Mouse (Mus musculus) layer of hippocampus, adult 6 months (tissue): ENCODE data around the gene Vmn1r127. TPM values are rescaled to one million over a fixed set of nuclear protein-coding genes. Genes with fewer than 3 reads are reported as not detected.

Experiments used
- long read RNA-seq, 2 experiments: library from polyadenylated mRNA; unstranded; transcript quantifications; one replicate each; pipeline ENCODE4 v2.0.0; 2019 to 2020
- polyA plus RNA-seq: library from polyadenylated mRNA; unstranded; fragments of <200 nt; fragmentation: Nextera tagmentation; gene quantifications from 2 replicates; pipeline ENCODE4 v1.2.3, GENCODE M21; 2021

Vmn1r127 gene
- polyA plus RNA-seq: not detected in 2 replicates
- long read RNA-seq, experiment 1: 0 reads
- long read RNA-seq, experiment 2: 0 reads

DNA sequence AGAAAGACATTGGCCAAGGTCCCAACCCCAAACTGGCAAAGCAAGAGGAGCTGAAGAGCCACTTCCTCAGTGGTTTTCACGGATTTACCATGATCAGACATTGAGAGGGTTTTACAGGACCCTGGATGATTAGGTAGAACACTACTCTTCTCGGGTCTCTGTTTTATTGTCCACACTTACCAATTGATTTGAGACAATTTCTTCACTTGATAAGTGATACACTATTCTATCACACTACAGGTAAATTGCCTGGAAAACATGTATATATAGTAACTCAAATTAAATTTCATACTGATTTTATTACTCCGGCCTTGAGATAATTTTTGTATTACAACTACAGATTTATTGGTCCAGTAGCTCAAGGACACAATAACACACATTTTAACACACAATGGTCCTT lies at the start of gene Vmn1r127:
Vmn1r127 (minus strand) TSS at position 101 of the 400 bp plus-strand sequence.

DNA sequence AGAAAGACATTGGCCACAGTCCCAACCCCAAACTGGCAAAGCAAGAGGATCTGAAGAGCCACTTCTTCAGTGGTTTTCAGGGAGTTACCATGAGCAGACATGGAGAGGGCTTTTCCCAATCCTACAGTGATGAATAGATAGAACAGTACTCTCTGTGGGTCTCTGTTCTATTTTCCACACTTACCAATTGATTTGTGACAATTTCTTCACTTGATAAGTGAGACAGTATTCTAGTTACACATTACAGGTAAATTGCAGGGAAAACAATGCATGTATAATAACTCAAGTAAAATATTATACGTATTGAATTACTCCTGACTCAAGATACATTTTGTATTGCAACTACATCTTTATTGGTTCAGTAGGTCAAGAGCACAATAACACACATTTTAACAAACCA lies 41.5 kb upstream of the Vmn1r127 start, which contains the start of gene Vmn1r129:
Vmn1r129 (minus strand) TSS at position 101 of the 400 bp plus-strand sequence.

DNA sequence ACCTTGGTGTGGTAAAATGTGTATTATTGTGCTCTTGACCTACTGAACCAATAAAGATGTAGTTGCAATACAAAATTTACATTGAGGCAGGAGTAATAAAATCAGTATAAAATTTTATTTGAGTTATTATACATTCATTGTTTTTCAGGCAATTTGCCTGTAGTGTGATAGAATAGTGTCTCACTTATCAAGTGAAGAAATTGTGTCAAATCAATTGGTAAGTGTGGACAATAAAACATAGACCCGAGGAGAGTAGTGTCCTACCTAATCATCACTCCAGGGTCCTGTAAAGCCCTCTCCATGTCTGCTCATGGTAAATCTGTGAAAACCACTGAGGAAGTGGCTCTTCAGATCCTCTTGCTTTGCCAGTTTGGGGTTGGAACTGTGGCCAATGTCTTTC lies 29.4 kb upstream of the Vmn1r127 start, which contains the start of gene Vmn1r128:
Vmn1r128 (plus strand) TSS at position 301 of the 400 bp plus-strand sequence.

GRCm38 (mm10) chr7:21301367-21301766 lies 18.3 kb downstream of the Vmn1r127 start, which contains the start of gene Vmn1r126:
Gene Vmn1r126 (minus strand): TSS chr7:21301467.

DNA sequence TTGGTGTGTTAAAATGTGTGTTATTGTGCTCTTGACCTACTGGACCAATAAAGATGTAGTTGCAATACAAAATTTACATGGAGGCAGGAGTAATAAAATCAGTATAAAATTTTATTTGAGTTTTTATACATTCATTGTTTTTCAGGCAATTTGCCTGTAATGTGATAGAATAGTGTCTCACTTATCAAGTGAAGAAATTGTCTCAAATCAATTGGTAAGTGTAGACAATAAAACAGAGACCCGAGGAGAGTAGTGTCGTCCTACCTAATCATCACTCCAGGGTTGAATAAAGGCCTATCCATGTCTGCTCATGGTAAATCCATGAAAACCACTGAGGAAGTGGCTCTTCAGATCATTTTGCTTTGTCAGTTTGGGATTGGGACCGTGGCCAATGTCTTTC lies 47.8 kb downstream of the Vmn1r127 start, which contains the start of gene Vmn1r125:
Vmn1r125 (plus strand) TSS at position 301 of the 400 bp plus-strand sequence.

Other genes with a start within 250 kb of the Vmn1r127 start
- not detected in 2 replicates for gene Vmn1r121, start 221.3 kb downstream of the Vmn1r127 start, polyA plus RNA-seq
- gene Vmn1r122, start 185.7 kb downstream of the Vmn1r127 start, polyA plus RNA-seq: not detected in 2 replicates
- not detected in 2 replicates for gene Vmn1r123, start 157.7 kb downstream of the Vmn1r127 start, polyA plus RNA-seq
- gene Gm5157, start 129.4 kb downstream of the Vmn1r127 start, polyA plus RNA-seq: not detected in 2 replicates
- gene Vmn1r124, start 59.2 kb downstream of the Vmn1r127 start, polyA plus RNA-seq: not detected in 2 replicates
- gene Vmn1r125, start 47.7 kb downstream of the Vmn1r127 start, polyA plus RNA-seq: not detected in 2 replicates
- not detected in 2 replicates for gene Vmn1r126, start 18.4 kb downstream of the Vmn1r127 start, polyA plus RNA-seq
- not detected in 2 replicates for gene Vmn1r128, start 29.5 kb upstream of the Vmn1r127 start, polyA plus RNA-seq
- gene Vmn1r129, start 41.4 kb upstream of the Vmn1r127 start, polyA plus RNA-seq: not detected in 2 replicates
- gene Gm6882, start 112.9 kb upstream of the Vmn1r127 start, polyA plus RNA-seq: not detected in 2 replicates
- gene Vmn1r130, start 191.9 kb upstream of the Vmn1r127 start, polyA plus RNA-seq: not detected in 2 replicates
- gene Vmn1r131, start 226.2 kb upstream of the Vmn1r127 start, polyA plus RNA-seq: not detected in 2 replicates